Mouse (Mus musculus) heart, embryonic 12.5 days (tissue): Measurements from ENCODE around the gene Pnpla1. TPM values are rescaled to one million over a fixed set of nuclear protein-coding genes. Genes with fewer than 3 reads are reported as not detected.
"Not testable (repeated sequence)": the region's sequence is repeated elsewhere in the genome, so short reads cannot be mapped to it uniquely, and the experiment has no call there.

ENCODE experiments used
- ATAC-seq: fragments of 200-750 bp; cut with Nextera tagmentation; 2 replicates; pipeline ENCODE4 v1.8.0; 2017; ENCODE audit warnings: moderate TSS enrichment, moderate library complexity; ENCODE audit not compliant: insufficient number of reproducible peaks, low FRiP score
- H3K27ac ChIP-seq: fragments of 300-500 bp; sonication (generic); 2 replicates; pipeline ENCODE4 v1.5.1; 2016; ENCODE audit warnings: mild to moderate bottlenecking, moderate library complexity; ENCODE audit not compliant: poor library complexity, severe bottlenecking
- H3K27me3 ChIP-seq: fragments of 300-500 bp; sonication (generic); replicated peaks from 2 replicates; pipeline ENCODE4 v1.6.1; 2016; ENCODE audit warnings: mild to moderate bottlenecking, moderate library complexity
- H3K36me3 ChIP-seq: fragments of 300-500 bp; sonication (generic); 2 replicates; pipeline ENCODE4 v1.6.1; 2016; ENCODE audit warnings: mild to moderate bottlenecking, moderate library complexity
- H3K4me1 ChIP-seq: fragments of 300-500 bp; sonication (generic); replicated peaks from 2 replicates; pipeline ENCODE4 v1.6.1; 2016; ENCODE audit warnings: mild to moderate bottlenecking
- H3K4me2 ChIP-seq: fragments of 300-500 bp; sonication (generic); 2 replicates; pipeline ENCODE4 v1.6.1; 2016; ENCODE audit warnings: mild to moderate bottlenecking, moderate library complexity
- H3K4me3 ChIP-seq: fragments of 300-500 bp; sonication (generic); 2 replicates; pipeline ENCODE4 v1.5.1; 2016; ENCODE audit warnings: mild to moderate bottlenecking
- H3K9ac ChIP-seq: fragments of 300-500 bp; sonication (generic); 2 replicates; pipeline ENCODE4 v1.6.1; 2016; ENCODE audit warnings: mild to moderate bottlenecking, moderate library complexity
- H3K9me3 ChIP-seq: fragments of 300-500 bp; sonication (generic); replicated peaks from 2 replicates; pipeline ENCODE4 v1.6.1; 2016; ENCODE audit warnings: mild to moderate bottlenecking, moderate library complexity
- WGBS: fragments of 180-500 bp; shearing (Covaris S2); methylation state at CpG from one replicate; pipeline ENCODE4 v1.1.7; 2016; 5-methylcytosine and 5-hydroxymethylcytosine counted together
- polyA plus RNA-seq: library from polyadenylated mRNA; unstranded; fragments of >200 nt; fragmentation: Nextera tagmentation; extraction: Ambion mirVana; gene quantifications from 2 replicates; pipeline ENCODE4 v1.2.1, GENCODE M21; 2016

The Pnpla1 gene
- 0.05 TPM in 1 of 2 replicates, not detected in the other for polyA plus RNA-seq

GRCm38 (mm10) chr17:28858205-28858604 is at the start of gene Pnpla1:
TSS of gene Pnpla1 (plus strand) at chr17:28858411.
- Histone ChIP-seq H3K27me3 (no peaks in the 10 kb centered on the region), H3K4me2 (no peak within 1 kb of the TSS), H3K9me3 (peaks cover 18% of the 10 kb centered on the region), H3K4me1 (no peaks in the 10 kb centered on the region), H3K9ac (no peak within 1 kb of the TSS), H3K27ac (no peak within 1 kb of the TSS), H3K4me3 (no peak within 1 kb of the TSS), H3K36me3 (no peaks in the 10 kb centered on the region)
- no peak for ATAC-seq
- WGBS: 33% methylated on average over 12 of the region's 12 CpGs

GRCm38 (mm10) chr17:28808714-28809113 is 49.5 kb upstream of the Pnpla1 start:
- H3K4me1 ChIP-seq: peaks cover 12% of the 10 kb centered on the region; the same call in 1 of the 2 replicates
- H3K4me3 ChIP-seq: no peak overlapping the region
- no peaks in the 10 kb centered on the region for H3K9me3 ChIP-seq
- peaks cover 74% of the 10 kb centered on the region for H3K36me3 ChIP-seq
- H3K9ac ChIP-seq: no peak overlapping the region
- WGBS: 88% methylated on average over 8 of the region's 8 CpGs
- no peaks in the 10 kb centered on the region for H3K27me3 ChIP-seq
- no peak overlapping the region for H3K27ac ChIP-seq
- no peak for ATAC-seq
- H3K4me2 ChIP-seq: no peak overlapping the region

GRCm38 (mm10) chr17:28809175-28809831 is 48.9 kb upstream of the Pnpla1 start:
- Histone ChIP-seq H3K4me2 (no peak overlapping the region), H3K4me3 (no peak overlapping the region), H3K9ac (no peak overlapping the region), H3K4me1 (peaks cover 12% of the 10 kb centered on the region), H3K36me3 (peaks cover 80% of the 10 kb centered on the region), H3K27me3 (no peaks in the 10 kb centered on the region), H3K27ac (peak overlapping the region; percentile 8; the same call in 1 of the 2 replicates), H3K9me3 (no peaks in the 10 kb centered on the region)
- 84% methylated on average over 10 of the region's 10 CpGs for WGBS
- ATAC-seq: peak; percentile 86

DNA sequence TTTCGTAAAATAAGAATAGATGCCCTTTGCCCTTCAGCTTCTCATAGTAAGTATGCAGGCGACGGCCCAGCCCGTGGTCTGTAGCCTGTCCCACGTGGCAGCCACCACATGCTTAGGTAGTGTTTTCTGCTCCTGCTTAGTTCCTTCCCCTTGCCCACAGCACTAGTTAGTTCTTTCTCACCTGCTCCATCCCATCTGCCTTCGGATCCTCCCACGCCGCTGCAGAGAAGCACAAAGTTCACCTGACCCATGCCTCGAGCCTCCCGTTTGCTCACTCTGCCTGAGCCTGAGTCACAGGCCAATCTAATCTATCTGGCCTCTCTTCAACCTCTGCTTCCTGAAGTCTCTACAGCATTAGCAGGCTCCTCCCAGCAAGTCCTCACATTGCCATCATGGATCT is 45.9 kb upstream of the Pnpla1 start:
- Histone ChIP-seq H3K27ac (no peak overlapping the region), H3K9ac (no peak overlapping the region), H3K4me1 (peaks cover 37% of the 10 kb centered on the region), H3K4me3 (no peak overlapping the region), H3K27me3 (no peaks in the 10 kb centered on the region), H3K36me3 (peaks cover 81% of the 10 kb centered on the region), H3K9me3 (no peaks in the 10 kb centered on the region), H3K4me2 (no peak overlapping the region)
- 85% methylated on average over 10 of the region's 10 CpGs for WGBS
- ATAC-seq: no peak

- H3K4me1 ChIP-seq: peaks cover 31% of the 10 kb centered on the region
- H3K36me3 ChIP-seq: peaks cover 82% of the 10 kb centered on the region
- H3K9ac ChIP-seq: no peak overlapping the region
- 0 out of 2 replicates have a peak, but pooled peaks have one; percentile 27 for ATAC-seq
- H3K4me2 ChIP-seq: no peak overlapping the region
- no peak overlapping the region for H3K4me3 ChIP-seq
- WGBS: 83% methylated on average over 18 of the region's 18 CpGs
- no peaks in the 10 kb centered on the region for H3K27me3 ChIP-seq
- H3K27ac ChIP-seq: peak overlapping the region; percentile 88
- no peaks in the 10 kb centered on the region for H3K9me3 ChIP-seq
Measured at GRCm38 (mm10) chr17:28814529-28815097, 43.6 kb upstream of the Pnpla1 start.

- ATAC-seq: peak; percentile 59; the same call in 1 of the 2 replicates
- peaks cover 81% of the 10 kb centered on the region for H3K36me3 ChIP-seq
- WGBS: 31% methylated on average over 10 of the region's 10 CpGs
Measured at GRCm38 (mm10) chr17:28815384-28816004, 42.7 kb upstream of the Pnpla1 start.

DNA sequence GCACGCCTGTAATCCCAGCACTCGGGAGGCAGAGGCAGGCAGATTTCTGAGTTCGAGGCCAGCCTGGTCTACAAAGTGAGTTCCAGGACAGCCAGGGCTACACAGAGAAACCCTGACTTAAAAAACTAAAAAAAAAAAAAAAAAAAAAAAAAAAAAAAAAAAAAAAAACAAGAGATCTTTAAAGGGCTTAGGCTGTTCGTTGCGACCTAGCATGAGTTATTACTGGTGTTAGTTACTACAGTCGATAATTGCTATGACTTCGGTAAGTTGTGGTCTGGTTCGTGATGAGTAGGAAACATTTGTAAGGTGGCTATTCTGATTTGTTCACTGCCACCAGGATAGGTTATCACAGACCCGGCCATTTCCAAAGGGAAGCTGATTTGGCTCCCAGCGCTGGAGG is 41.9 kb upstream of the Pnpla1 start:
- H3K4me1 ChIP-seq: peaks cover 28% of the 10 kb centered on the region
- not testable (repeated sequence) for H3K27me3 ChIP-seq, H3K9ac ChIP-seq, H3K4me3 ChIP-seq, H3K4me2 ChIP-seq, ATAC-seq, H3K9me3 ChIP-seq
- peak overlapping the region; percentile 88 for H3K27ac ChIP-seq
- peaks cover 81% of the 10 kb centered on the region for H3K36me3 ChIP-seq
- WGBS: 88% methylated on average over 10 of the region's 10 CpGs

More at GRCm38 (mm10) chr17:28815384-28816004, 42.7 kb upstream of the Pnpla1 start:
- peaks cover 28% of the 10 kb centered on the region for H3K4me1 ChIP-seq
- no peak overlapping the region for H3K9ac ChIP-seq
- H3K27ac ChIP-seq: peak overlapping the region; percentile 88
- H3K4me2 ChIP-seq: no peak overlapping the region
- no peaks in the 10 kb centered on the region for H3K9me3 ChIP-seq
- H3K27me3 ChIP-seq: no peaks in the 10 kb centered on the region
- no peak overlapping the region for H3K4me3 ChIP-seq

DNA sequence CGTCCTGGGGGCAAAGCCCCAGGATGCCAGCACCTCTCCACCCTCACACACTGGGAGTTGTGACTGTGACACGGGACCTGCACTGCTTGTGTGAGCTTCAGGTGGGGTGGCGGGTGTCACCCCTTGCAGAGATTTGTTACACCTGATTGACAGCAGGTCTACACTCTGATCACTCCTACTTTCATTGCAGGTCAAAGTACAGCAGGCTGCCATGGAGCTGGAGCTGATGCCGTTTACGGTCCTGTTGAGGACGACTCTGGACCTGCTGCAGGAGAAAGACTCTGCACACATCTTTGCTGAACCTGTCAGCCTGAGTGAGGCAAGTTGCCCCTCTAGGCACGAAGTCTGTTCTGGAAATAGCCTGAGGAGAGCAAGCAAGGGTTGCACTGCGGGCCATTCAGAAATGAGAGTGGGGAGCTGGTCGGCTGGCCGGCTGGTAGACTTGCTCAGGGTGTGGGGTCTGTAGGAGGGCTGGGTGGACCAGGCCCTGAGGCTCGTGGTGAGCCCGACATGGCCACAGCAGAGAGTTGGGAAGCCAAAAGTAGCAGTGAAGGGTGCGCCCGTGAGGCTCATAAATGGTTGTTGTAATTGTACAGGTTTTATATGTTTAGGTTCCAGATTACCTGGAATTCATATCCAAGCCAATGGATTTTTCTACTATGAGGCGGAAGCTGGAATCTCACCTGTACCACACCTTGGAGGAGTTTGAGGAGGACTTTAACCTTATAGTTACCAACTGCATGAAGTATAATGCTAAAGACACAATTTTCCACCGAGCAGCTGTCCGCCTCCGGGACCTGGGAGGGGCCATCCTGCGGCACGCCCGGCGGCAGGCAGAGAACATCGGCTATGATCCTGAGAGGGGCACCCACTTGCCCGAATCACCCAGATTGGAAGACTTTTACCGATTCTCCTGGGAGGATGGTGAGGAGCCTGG is 41.1 kb upstream of the Pnpla1 start:
- peaks cover 28% of the 10 kb centered on the region for H3K4me1 ChIP-seq
- ATAC-seq: no peak
- no peaks in the 10 kb centered on the region for H3K9me3 ChIP-seq
- H3K27me3 ChIP-seq: no peaks in the 10 kb centered on the region
- no peak overlapping the region for H3K9ac ChIP-seq
- H3K4me3 ChIP-seq: no peak overlapping the region
- H3K27ac ChIP-seq: 0 out of 2 replicates have a peak overlapping the region, but pooled peaks have one; percentile 52
- H3K4me2 ChIP-seq: no peak overlapping the region
- 93% methylated on average over 25 of the region's 25 CpGs for WGBS
- peaks cover 84% of the 10 kb centered on the region for H3K36me3 ChIP-seq

- Histone ChIP-seq H3K4me3 (no peak overlapping the region), H3K27ac (no peak overlapping the region), H3K4me1 (peaks cover 32% of the 10 kb centered on the region), H3K4me2 (no peak overlapping the region), H3K9me3 (no peaks in the 10 kb centered on the region), H3K36me3 (peaks cover 87% of the 10 kb centered on the region), H3K27me3 (no peaks in the 10 kb centered on the region), H3K9ac (no peak overlapping the region)
- 89% methylated on average over 2 of the region's 2 CpGs for WGBS
- no peak for ATAC-seq
Measured at GRCm38 (mm10) chr17:28820189-28820588, 38.0 kb upstream of the Pnpla1 start.

DNA sequence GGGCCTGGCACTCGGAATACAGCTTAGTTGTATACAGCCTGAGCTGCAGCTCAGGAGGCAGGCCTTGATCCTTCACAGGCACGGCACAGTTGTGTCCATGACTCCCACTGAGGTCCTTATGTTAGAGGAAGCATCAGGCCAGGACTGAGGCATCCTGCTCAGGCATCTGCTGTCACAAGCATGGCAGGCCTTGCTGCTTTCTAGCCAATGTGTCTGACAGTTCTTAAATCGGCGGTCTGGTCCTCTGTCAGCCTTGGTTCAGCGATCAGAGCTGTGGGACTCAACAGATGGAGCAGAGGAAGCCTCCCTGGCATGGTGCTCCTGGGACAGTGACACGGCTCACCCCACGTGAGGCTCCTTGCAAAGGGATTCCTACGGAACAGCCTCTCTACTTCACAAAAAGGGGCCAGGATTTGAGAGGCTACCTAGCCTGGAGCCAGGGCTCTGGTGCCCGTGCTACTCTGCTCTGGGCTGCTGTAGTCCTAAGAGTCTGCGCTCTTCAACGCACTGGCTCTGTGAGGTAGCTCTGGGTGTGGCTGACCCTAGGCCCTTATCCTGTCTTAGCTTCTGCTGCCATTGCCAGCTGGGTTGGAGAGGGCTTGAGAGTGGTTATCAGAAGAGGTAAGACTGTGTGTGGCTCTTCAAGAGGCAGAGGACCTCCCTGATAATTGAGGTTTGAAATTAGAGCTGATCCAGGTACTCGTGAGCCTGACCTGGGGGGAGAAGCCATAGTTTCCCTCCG is 35.0 kb upstream of the Pnpla1 start:
- no peaks in the 10 kb centered on the region for H3K27me3 ChIP-seq
- H3K4me1 ChIP-seq: peaks cover 25% of the 10 kb centered on the region
- no peak overlapping the region for H3K4me3 ChIP-seq
- peak; percentile 93 for ATAC-seq
- peaks cover 96% of the 10 kb centered on the region for H3K36me3 ChIP-seq
- peak overlapping the region; percentile 39 for H3K4me2 ChIP-seq
- H3K9me3 ChIP-seq: no peaks in the 10 kb centered on the region
- H3K9ac ChIP-seq: no peak overlapping the region
- 81% methylated on average over 13 of the region's 13 CpGs for whole genome bisulfite sequencing
- 0 out of 2 replicates have a peak overlapping the region, but pooled peaks have one; percentile 29 for H3K27ac ChIP-seq
